Mouse (Mus musculus) small intestine, adult 2 months (tissue): ENCODE results near the gene Ifnab.

Experiments used
- CTCF ChIP-seq: fragments of 200-500 bp; IDR thresholded peaks from 2 replicates; pipeline ENCODE4 v1.5.1; 2012; ENCODE audit warnings: low read depth, mild to moderate bottlenecking, control low read depth, inconsistent platforms, low read length, moderate library complexity, mixed read lengths; ENCODE audit not compliant: insufficient replicate concordance, insufficient read length; ENCODE audit errors: extremely low read depth
- POLR2A ChIP-seq: fragments of 200-500 bp; IDR thresholded peaks from 2 replicates; pipeline ENCODE4 v1.6.1; 2012; ENCODE audit warnings: low read depth, mild to moderate bottlenecking, control low read depth, inconsistent platforms, low read length, moderate library complexity

DNA sequence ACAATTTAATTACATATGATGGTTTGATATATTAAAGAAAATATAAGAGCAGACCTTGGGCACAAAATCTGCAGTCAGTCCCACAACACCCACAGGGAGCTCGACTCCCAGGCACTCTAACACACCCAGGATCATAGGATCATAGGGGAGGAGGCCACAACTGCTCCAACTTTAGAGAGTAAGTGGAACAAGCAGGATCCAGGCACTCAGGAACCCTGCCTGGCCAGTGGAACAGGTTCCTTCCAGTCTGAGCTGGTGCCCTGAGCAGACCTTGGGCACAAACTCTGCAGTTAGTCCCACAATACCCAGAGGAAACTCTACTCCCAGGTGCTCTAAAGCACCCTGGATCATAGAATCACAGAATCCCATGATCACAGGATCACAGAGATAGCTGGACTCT lies 35.7 kb downstream of the Ifnab start:
- TF ChIP-seq CTCF (no peak), POLR2A (no peak)
